Mouse (Mus musculus): Measurements from ENCODE around the gene Kif1a. TPM values are rescaled to one million over a fixed set of nuclear protein-coding genes. Genes with fewer than 3 reads are reported as not detected.

Kif1a gene
- polyA plus RNA-seq (2014; fragmentation: Nextera tagmentation; extraction: Ambion mirVana), result 7.8 and 11.6 TPM in 2 replicates

DNA sequence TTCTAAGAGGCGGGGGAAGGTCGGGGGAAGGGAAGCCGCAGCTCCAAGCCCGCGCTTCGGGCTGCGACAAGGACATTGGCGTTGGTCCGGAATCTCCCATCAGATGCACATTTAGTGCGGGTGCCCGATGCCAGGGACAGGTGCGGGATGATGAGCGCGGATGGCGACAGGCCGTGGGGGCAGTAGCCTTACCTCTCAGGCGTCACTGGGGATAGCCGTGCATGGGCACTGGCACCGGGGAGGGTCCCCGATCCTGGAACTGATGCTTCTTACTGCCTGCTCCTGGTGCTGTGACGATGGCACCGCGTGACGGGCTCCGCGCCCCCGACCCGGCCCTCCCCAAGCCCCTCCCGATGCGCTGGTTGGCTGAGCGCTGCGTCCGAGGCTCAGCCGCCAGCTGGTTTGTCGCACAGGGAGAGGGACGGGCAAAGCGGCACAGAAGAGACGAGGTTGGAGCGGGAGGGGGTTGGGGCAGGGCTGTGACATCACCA, at the start of gene Kif1a:
Gene Kif1a, minus strand, starts transcription at position 381 of the 491 bp plus-strand sequence.
- Histone ChIP-seq H3K9me3 (ENCODE audit: control insufficient read depth, low read length) (no peaks in the 10 kb centered on the region), H3K4me3 (ENCODE audit: control insufficient read depth in 1 of 2, insufficient read depth in 1 of 2, low read depth in 1 of 2, low read length in 2 of 2) (peak within 1 kb of the TSS; percentile 54), H3K36me3 (ENCODE audit: control insufficient read depth, insufficient read depth, low read length) (no peaks in the 10 kb centered on the region), H3K27me3 (ENCODE audit: control insufficient read depth, insufficient read depth, low read length) (peaks cover 54% of the 10 kb centered on the region), H3K4me2 (ENCODE audit: low read length) (peak within 1 kb of the TSS; percentile 96), H3K9ac (ENCODE audit: low read length) (peak within 1 kb of the TSS; percentile 65), H3K4me1 (ENCODE audit: control insufficient read depth in 2 of 2, insufficient read depth in 2 of 2, low read length in 2 of 2) (peaks cover 0 to 11% of the 10 kb centered on the region in 2 experiments; a peak in 1 of 4 replicates), H3K27ac (replicated peaks in 1 of 2; ENCODE audit: control insufficient read depth in 1 of 2, insufficient read depth in 1 of 2, low read depth in 2 of 2, low read length in 2 of 2) (no peak within 1 kb of the TSS)
- 0 out of 2 replicates have a peak, but pooled peaks have one; percentile 26 for ATAC-seq (ENCODE audit: insufficient number of reproducible peaks, insufficient read depth, low FRiP score, low read depth)
- 1% methylated on average over 39 of the region's 39 CpGs for WGBS

DNA sequence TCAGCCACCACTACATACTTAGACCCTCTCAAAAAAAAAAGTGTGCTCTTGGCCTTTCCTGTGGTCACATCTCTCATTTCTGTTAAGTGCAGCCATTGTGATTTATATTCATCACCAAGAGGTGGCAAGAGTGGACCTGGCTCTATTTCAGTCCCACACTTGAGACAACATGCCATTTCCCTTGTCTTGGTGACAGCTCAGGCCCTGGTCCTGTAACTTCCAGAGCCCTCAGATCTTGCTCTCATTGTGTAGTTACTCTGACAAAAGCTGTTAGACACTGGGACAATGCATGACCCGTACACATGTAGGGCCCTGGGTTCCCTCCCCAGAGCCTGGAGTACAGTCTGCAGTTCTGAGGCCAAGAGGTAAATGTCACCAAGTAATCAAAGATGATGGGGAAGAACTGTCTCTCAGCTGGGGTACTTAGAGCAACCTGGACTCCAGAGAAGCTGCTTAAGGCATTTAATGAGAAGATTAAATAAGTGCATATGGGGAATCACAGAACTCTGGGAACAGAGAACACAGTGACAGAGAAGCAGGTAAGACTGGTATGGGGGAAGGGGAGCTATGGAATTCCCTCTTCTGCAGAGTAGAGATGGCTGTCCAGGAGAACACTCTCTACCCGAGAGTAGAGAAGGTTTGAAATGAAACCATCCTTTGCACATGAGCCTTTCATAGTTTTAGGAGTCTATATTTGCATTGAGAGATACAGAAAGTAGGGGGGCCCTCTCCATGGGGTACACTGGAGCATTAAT, 49.3 kb upstream of the Kif1a start:
- no peak overlapping the region for H3K9ac ChIP-seq (ENCODE audit: low read length)
- peak; percentile 46 for ATAC-seq (ENCODE audit: insufficient number of reproducible peaks, insufficient read depth, low FRiP score, low read depth)
- whole genome bisulfite sequencing, result 22% methylated on average over 2 of the region's 2 CpGs
- H3K27ac ChIP-seq (replicated peaks in 1 of 2; ENCODE audit: control insufficient read depth in 1 of 2, insufficient read depth in 1 of 2, low read depth in 2 of 2, low read length in 2 of 2), result peak overlapping the region in 1 of 2 experiments; percentile 4; a peak in 1 of 4 replicates
- H3K4me3 ChIP-seq (ENCODE audit: control insufficient read depth in 1 of 2, insufficient read depth in 1 of 2, low read depth in 1 of 2, low read length in 2 of 2), result no peak overlapping the region
- no peaks in the 10 kb centered on the region for H3K9me3 ChIP-seq (ENCODE audit: control insufficient read depth, low read length)
- no peak overlapping the region for H3K4me2 ChIP-seq (ENCODE audit: low read length)
- no peaks in the 10 kb centered on the region for H3K36me3 ChIP-seq (ENCODE audit: control insufficient read depth, insufficient read depth, low read length)
- H3K27me3 ChIP-seq (ENCODE audit: control insufficient read depth, insufficient read depth, low read length), result peaks cover 28% of the 10 kb centered on the region
- peaks cover 5 to 6% of the 10 kb centered on the region in 2 experiments for H3K4me1 ChIP-seq (ENCODE audit: control insufficient read depth in 2 of 2, insufficient read depth in 2 of 2, low read length in 2 of 2)

DNA sequence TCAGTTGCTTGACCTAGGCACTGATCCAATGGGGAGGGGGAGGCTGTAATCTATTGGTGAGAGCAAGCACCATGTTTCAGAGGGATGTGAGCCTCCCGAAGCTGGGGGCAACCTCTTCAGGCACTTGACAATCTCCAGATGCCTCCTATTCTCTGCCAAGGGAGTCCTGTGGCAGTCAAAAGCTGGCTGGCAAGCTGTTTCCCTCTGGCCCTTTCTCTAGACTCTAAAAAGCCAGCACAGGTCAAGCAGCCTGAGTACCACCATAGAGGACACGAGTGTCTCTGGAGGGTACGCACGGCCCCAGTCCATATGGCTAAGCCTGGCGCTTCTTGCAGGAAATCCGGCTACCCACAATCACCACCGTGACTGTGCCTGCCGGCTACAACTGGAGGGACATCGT, 42.4 kb upstream of the Kif1a start:
- peaks cover 35% of the 10 kb centered on the region for H3K27me3 ChIP-seq (ENCODE audit: control insufficient read depth, insufficient read depth, low read length)
- H3K9ac ChIP-seq (ENCODE audit: low read length), result no peak overlapping the region
- WGBS, result 52% methylated on average over 9 of the region's 9 CpGs

DNA sequence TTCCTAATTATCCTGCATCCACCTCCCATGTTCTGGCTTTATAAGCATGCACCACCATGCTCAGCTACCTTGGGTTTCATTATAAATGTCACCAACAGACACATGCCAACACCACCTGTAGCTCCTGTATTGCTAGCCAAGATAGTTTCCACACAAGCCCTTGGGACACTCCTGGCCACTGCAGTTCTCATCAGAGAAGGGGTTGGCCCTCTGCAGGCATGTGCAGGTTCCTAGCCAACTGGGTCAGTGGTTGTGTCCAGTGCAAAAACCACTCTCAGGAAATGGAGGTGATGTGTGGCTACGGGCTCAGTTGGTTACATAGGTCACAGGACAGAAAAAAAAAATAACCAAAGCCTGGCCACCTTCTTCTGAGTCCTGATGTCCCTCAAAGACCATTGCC, 41.1 kb upstream of the Kif1a start:
- H3K27me3 ChIP-seq (ENCODE audit: control insufficient read depth, insufficient read depth, low read length), result peaks cover 31% of the 10 kb centered on the region

More for the DNA sequence above, 42.4 kb upstream of the Kif1a start:
- Histone ChIP-seq H3K36me3 (ENCODE audit: control insufficient read depth, insufficient read depth, low read length) (no peaks in the 10 kb centered on the region), H3K4me2 (ENCODE audit: low read length) (peak overlapping the region; percentile 11; the same call in 1 of the 2 replicates), H3K9me3 (ENCODE audit: control insufficient read depth, low read length) (no peaks in the 10 kb centered on the region), H3K4me1 (ENCODE audit: control insufficient read depth in 2 of 2, insufficient read depth in 2 of 2, low read length in 2 of 2) (peaks cover 12 to 14% of the 10 kb centered on the region in 2 experiments), H3K27ac (replicated peaks in 1 of 2; ENCODE audit: control insufficient read depth in 1 of 2, insufficient read depth in 1 of 2, low read depth in 2 of 2, low read length in 2 of 2) (peak overlapping the region in 1 of 2 experiments; percentile 19; a peak in 1 of 4 replicates), H3K4me3 (ENCODE audit: control insufficient read depth in 1 of 2, insufficient read depth in 1 of 2, low read depth in 1 of 2, low read length in 2 of 2) (no peak overlapping the region)
- ATAC-seq (ENCODE audit: insufficient number of reproducible peaks, insufficient read depth, low FRiP score, low read depth), result no peak

DNA sequence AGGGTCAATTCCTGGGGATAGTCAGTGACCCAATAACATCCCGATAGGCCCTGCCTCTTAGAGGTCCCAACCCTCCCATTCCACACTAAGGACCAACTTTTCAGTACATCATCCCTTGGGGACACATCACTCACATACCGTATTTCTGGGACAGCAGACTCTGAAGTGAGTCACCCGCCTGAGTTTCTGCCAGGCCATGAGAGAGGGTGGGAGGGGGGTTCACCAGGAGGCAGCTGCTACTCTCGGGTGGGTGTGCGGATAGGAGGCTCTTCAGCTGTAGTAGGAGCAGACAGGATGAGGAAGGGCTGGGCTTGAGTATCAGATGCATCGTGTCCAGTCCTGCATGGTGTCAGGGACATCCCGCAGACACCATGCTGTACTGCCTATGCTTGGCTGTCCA, 38.0 kb upstream of the Kif1a start:
- no peak for ATAC-seq (ENCODE audit: insufficient number of reproducible peaks, insufficient read depth, low FRiP score, low read depth)
- WGBS, result 55% methylated on average over 7 of the region's 7 CpGs
- Histone ChIP-seq H3K36me3 (ENCODE audit: control insufficient read depth, insufficient read depth, low read length) (no peaks in the 10 kb centered on the region), H3K9ac (ENCODE audit: low read length) (no peak overlapping the region), H3K9me3 (ENCODE audit: control insufficient read depth, low read length) (no peaks in the 10 kb centered on the region), H3K27ac (replicated peaks in 1 of 2; ENCODE audit: control insufficient read depth in 1 of 2, insufficient read depth in 1 of 2, low read depth in 2 of 2, low read length in 2 of 2) (no peak overlapping the region), H3K4me3 (ENCODE audit: control insufficient read depth in 1 of 2, insufficient read depth in 1 of 2, low read depth in 1 of 2, low read length in 2 of 2) (no peak overlapping the region), H3K4me2 (ENCODE audit: low read length) (no peak overlapping the region), H3K4me1 (ENCODE audit: control insufficient read depth in 2 of 2, insufficient read depth in 2 of 2, low read length in 2 of 2) (peaks cover 15 to 18% of the 10 kb centered on the region in 2 experiments), H3K27me3 (ENCODE audit: control insufficient read depth, insufficient read depth, low read length) (peaks cover 19% of the 10 kb centered on the region)

More for the DNA sequence above, 41.1 kb upstream of the Kif1a start:
- Histone ChIP-seq H3K9ac (ENCODE audit: low read length) (no peak overlapping the region), H3K36me3 (ENCODE audit: control insufficient read depth, insufficient read depth, low read length) (no peaks in the 10 kb centered on the region), H3K4me1 (ENCODE audit: control insufficient read depth in 2 of 2, insufficient read depth in 2 of 2, low read length in 2 of 2) (peaks cover 13 to 18% of the 10 kb centered on the region in 2 experiments), H3K4me2 (ENCODE audit: low read length) (no peak overlapping the region), H3K4me3 (ENCODE audit: control insufficient read depth in 1 of 2, insufficient read depth in 1 of 2, low read depth in 1 of 2, low read length in 2 of 2) (no peak overlapping the region), H3K27ac (replicated peaks in 1 of 2; ENCODE audit: control insufficient read depth in 1 of 2, insufficient read depth in 1 of 2, low read depth in 2 of 2, low read length in 2 of 2) (no peak overlapping the region), H3K9me3 (ENCODE audit: control insufficient read depth, low read length) (no peaks in the 10 kb centered on the region)
- no peak for ATAC-seq (ENCODE audit: insufficient number of reproducible peaks, insufficient read depth, low FRiP score, low read depth)
- 82% methylated on average over 1 of the region's 1 CpGs for whole genome bisulfite sequencing

DNA sequence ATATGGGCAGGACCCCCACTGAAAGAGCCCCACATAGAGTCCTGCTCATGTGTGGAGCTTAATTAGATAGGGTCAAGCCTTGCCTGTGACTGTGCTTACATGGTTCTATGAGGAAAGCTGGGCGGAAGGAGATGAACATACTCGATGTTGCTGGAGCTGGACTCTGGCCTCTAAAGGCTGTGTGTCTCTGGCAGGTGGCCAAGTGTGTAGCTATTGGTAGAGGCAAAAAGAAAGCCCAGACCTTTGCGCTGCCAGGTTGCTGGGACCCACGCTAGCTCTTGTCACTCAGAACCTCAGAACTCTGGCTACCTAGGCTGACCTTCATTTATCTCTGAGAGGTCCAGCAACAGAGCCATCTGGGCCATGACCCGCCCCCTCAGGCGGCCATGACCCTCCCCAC, 36.8 kb upstream of the Kif1a start:
- Histone ChIP-seq H3K36me3 (ENCODE audit: control insufficient read depth, insufficient read depth, low read length) (no peaks in the 10 kb centered on the region), H3K27me3 (ENCODE audit: control insufficient read depth, insufficient read depth, low read length) (peaks cover 19% of the 10 kb centered on the region), H3K4me3 (ENCODE audit: control insufficient read depth in 1 of 2, insufficient read depth in 1 of 2, low read depth in 1 of 2, low read length in 2 of 2) (no peak overlapping the region), H3K4me2 (ENCODE audit: low read length) (no peak overlapping the region), H3K4me1 (ENCODE audit: control insufficient read depth in 2 of 2, insufficient read depth in 2 of 2, low read length in 2 of 2) (peaks cover 4 to 6% of the 10 kb centered on the region in 2 experiments; a peak in 3 of 4 replicates), H3K9me3 (ENCODE audit: control insufficient read depth, low read length) (no peaks in the 10 kb centered on the region), H3K9ac (ENCODE audit: low read length) (no peak overlapping the region), H3K27ac (replicated peaks in 1 of 2; ENCODE audit: control insufficient read depth in 1 of 2, insufficient read depth in 1 of 2, low read depth in 2 of 2, low read length in 2 of 2) (no peak overlapping the region)
- no peak for ATAC-seq (ENCODE audit: insufficient number of reproducible peaks, insufficient read depth, low FRiP score, low read depth)
- 59% methylated on average over 6 of the region's 6 CpGs for WGBS

DNA sequence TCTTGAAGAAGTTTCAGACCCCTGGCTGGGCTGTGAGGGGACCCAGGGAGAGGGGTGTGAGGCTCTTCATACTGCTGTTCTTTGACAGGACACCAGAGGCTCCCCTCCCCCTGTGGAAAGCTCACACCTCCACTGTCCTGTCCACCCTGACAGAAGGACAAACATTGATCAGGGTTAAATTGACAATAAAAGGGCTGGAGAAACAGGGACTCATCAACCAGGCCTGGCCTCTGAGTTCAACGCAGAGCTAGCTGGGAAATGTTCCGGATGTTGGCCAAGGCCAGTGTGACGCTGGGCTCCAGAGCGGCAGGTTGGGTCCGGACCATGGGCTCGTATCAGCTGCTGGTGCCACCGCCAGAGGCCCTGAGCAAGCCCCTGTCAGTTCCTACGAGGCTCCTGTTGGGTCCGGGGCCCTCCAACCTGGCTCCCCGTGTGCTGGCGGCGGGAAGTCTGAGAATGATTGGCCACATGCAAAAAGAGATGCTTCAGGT, 33.3 kb upstream of the Kif1a start, which contains the start of gene Agxt:
Gene Agxt, plus strand, starts transcription at position 205 of the 491 bp plus-strand sequence.
- WGBS, result 81% methylated on average over 12 of the region's 12 CpGs
- H3K9ac ChIP-seq (ENCODE audit: low read length), result no peak within 1 kb of the TSS
- H3K27me3 ChIP-seq (ENCODE audit: control insufficient read depth, insufficient read depth, low read length), result no peaks in the 10 kb centered on the region; the same call in 1 of the 2 replicates
- peaks cover 4% of the 10 kb centered on the region in 2 experiments; a peak in 2 of 4 replicates for H3K4me1 ChIP-seq (ENCODE audit: control insufficient read depth in 2 of 2, insufficient read depth in 2 of 2, low read length in 2 of 2)
- no peak within 1 kb of the TSS for H3K27ac ChIP-seq (replicated peaks in 1 of 2; ENCODE audit: control insufficient read depth in 1 of 2, insufficient read depth in 1 of 2, low read depth in 2 of 2, low read length in 2 of 2)
- no peak within 1 kb of the TSS for H3K4me3 ChIP-seq (ENCODE audit: control insufficient read depth in 1 of 2, insufficient read depth in 1 of 2, low read depth in 1 of 2, low read length in 2 of 2)
- H3K4me2 ChIP-seq (ENCODE audit: low read length), result no peak within 1 kb of the TSS
- ATAC-seq (ENCODE audit: insufficient number of reproducible peaks, insufficient read depth, low FRiP score, low read depth), result no peak
- H3K9me3 ChIP-seq (ENCODE audit: control insufficient read depth, low read length), result no peaks in the 10 kb centered on the region
- no peaks in the 10 kb centered on the region for H3K36me3 ChIP-seq (ENCODE audit: control insufficient read depth, insufficient read depth, low read length)
